Mouse (Mus musculus) spleen, adult 2 months (tissue): ENCODE data around the gene Btbd7. TPM values are rescaled to one million over a fixed set of nuclear protein-coding genes. Genes with fewer than 3 reads are reported as not detected.

Experiments
- DNase-seq, 2 experiments: peaks; one replicate each; pipeline versions ENCODE4 v3.0.0 to v3.0.0-alpha.2; 2012 to 2021; ENCODE audit warnings: low spot score in 2 of 2, low read depth in 1 of 2
- H3K27ac ChIP-seq: fragments of 200-500 bp; 2 replicates; pipeline ENCODE4 v1.5.1; 2012; ENCODE audit warnings: low read length, inconsistent platforms; ENCODE audit not compliant: insufficient read depth
- H3K27me3 ChIP-seq: fragments of 200-500 bp; 2 replicates; pipeline ENCODE4 v1.6.1; 2012; ENCODE audit warnings: mild to moderate bottlenecking, moderate library complexity, low read length, inconsistent platforms; ENCODE audit not compliant: control insufficient read depth, insufficient read depth
- H3K36me3 ChIP-seq: fragments of 200-500 bp; 2 replicates; pipeline ENCODE4 v1.6.1; 2012; ENCODE audit warnings: mild to moderate bottlenecking, low read length, inconsistent platforms; ENCODE audit not compliant: control insufficient read depth, insufficient read depth
- H3K4me1 ChIP-seq: fragments of 200-500 bp; 2 replicates; pipeline ENCODE4 v1.6.1; 2011; ENCODE audit warnings: inconsistent platforms; ENCODE audit not compliant: control insufficient read depth, insufficient read depth, insufficient read length
- H3K4me3 ChIP-seq: fragments of 200-500 bp; 2 replicates; pipeline ENCODE4 v1.5.1; 2011; ENCODE audit warnings: mild to moderate bottlenecking, inconsistent platforms; ENCODE audit not compliant: insufficient read depth, insufficient read length; ENCODE audit errors: extremely low read depth
- CTCF ChIP-seq: fragments of 200-500 bp; IDR thresholded peaks from 2 replicates; pipeline ENCODE4 v1.5.1; 2011; ENCODE audit warnings: mild to moderate bottlenecking, inconsistent platforms; ENCODE audit not compliant: insufficient read depth, insufficient read length, insufficient replicate concordance; ENCODE audit errors: extremely low read depth
- POLR2A ChIP-seq: fragments of 200-500 bp; IDR thresholded peaks from 2 replicates; pipeline ENCODE4 v1.6.1; 2011; ENCODE audit warnings: low read depth, low read length, inconsistent platforms
- WGBS: fragments of 180-500 bp; shearing (Covaris S2); methylation state at CpG from one replicate; pipeline ENCODE4 v1.1.7; 2018; 5-methylcytosine and 5-hydroxymethylcytosine counted together
- polyA plus RNA-seq: library from polyadenylated mRNA; depleted of rRNA; stranded (reverse); fragments of >200 nt; gene quantifications from 2 replicates; pipeline ENCODE4 v1.2.3, GENCODE M21; 2012

Btbd7 gene
- polyA plus RNA-seq, 1 experiment = 7.0 TPM

DNA sequence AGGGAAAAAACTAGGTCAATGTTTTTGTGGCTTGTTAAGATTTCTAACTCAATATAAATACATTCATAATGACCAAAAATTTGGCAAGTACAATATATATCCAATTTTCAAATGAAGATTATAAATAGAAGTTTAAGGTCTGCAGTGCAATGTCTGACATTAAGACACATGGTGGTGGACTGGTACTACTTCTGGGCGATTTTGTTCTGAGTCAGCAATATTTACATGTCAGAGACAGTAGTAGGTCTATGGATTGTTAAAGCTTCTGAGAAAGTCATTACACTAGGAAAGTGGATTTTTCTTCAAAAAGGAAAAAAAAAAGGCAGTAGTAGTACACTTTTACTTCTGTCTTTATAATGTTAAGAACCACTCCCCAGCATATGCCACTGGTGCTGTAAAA, 46.4 kb downstream of the Btbd7 start:
- Histone ChIP-seq H3K27me3 (no peaks in the 10 kb centered on the region), H3K4me1 (no peaks in the 10 kb centered on the region), H3K27ac (no peak overlapping the region), H3K4me3 (no peak overlapping the region), H3K36me3 (peaks cover 2% of the 10 kb centered on the region; the same call in 1 of the 2 replicates)
- no peak for TF ChIP-seq POLR2A
- TF ChIP-seq CTCF = no peak
- 85% methylated on average over 1 of the region's 1 CpGs for WGBS
- no peak for DNase-seq

- H3K27ac ChIP-seq = no peak overlapping the region
- H3K4me3 ChIP-seq = no peak overlapping the region
- no peak for TF ChIP-seq CTCF
- TF ChIP-seq POLR2A = no peak
- DNase-seq = no peak
- H3K4me1 ChIP-seq = no peaks in the 10 kb centered on the region
- 18% methylated on average over 1 of the region's 1 CpGs for WGBS
- H3K27me3 ChIP-seq = no peaks in the 10 kb centered on the region
- H3K36me3 ChIP-seq = no peaks in the 10 kb centered on the region
Observed at GRCm38 (mm10) chr12:102827119-102827518, 51.2 kb downstream of the Btbd7 start.

- no peaks in the 10 kb centered on the region for H3K4me1 ChIP-seq
- DNase-seq = no peak
- WGBS = 97% methylated on average over 1 of the region's 1 CpGs
- H3K27ac ChIP-seq = no peak overlapping the region
- no peaks in the 10 kb centered on the region for H3K36me3 ChIP-seq
- no peak for TF ChIP-seq POLR2A
- TF ChIP-seq CTCF = no peak
- H3K27me3 ChIP-seq = no peaks in the 10 kb centered on the region
- no peak overlapping the region for H3K4me3 ChIP-seq
Observed at GRCm38 (mm10) chr12:102826399-102826798, 51.9 kb downstream of the Btbd7 start.

- Histone ChIP-seq H3K27ac (no peak overlapping the region), H3K27me3 (no peaks in the 10 kb centered on the region), H3K4me3 (no peak overlapping the region), H3K36me3 (peaks cover 6% of the 10 kb centered on the region), H3K4me1 (no peaks in the 10 kb centered on the region; the same call in 1 of the 2 replicates)
- WGBS = 89% methylated on average over 1 of the region's 1 CpGs
- TF ChIP-seq POLR2A = no peak
- TF ChIP-seq CTCF = no peak
- no peak for DNase-seq
Observed at GRCm38 (mm10) chr12:102814858-102815257, 63.4 kb downstream of the Btbd7 start.

DNA sequence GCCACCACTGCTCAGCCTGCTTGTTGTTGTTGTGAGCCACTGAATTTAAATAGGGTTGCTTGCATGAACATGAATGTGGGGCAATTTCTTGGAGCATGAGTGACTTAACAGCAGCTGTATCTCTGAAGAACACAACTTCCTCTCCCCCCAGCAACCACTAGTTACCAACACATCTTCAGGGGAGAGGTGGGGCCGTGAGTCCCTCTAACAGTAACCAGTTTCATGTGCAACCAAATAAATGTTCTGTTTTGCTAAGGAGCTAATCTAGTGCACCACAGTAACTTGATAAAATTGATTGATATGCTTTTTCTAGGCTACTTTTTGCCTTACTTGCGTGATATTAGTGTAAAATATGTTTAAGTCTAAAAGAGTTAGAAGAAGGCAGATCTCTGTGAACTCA, 78.7 kb downstream of the Btbd7 start:
- DNase-seq = no peak
- Histone ChIP-seq H3K27me3 (no peaks in the 10 kb centered on the region), H3K4me1 (no peaks in the 10 kb centered on the region), H3K4me3 (no peak overlapping the region), H3K27ac (no peak overlapping the region), H3K36me3 (peaks cover 10% of the 10 kb centered on the region)
- WGBS = 78% methylated on average over 2 of the region's 2 CpGs
- TF ChIP-seq CTCF (no peak), POLR2A (no peak)

- 89% methylated on average over 7 of the region's 7 CpGs for whole genome bisulfite sequencing
- H3K4me1 ChIP-seq = no peaks in the 10 kb centered on the region
- no peak for TF ChIP-seq CTCF
- no peak for TF ChIP-seq POLR2A
- H3K36me3 ChIP-seq = peaks cover 41% of the 10 kb centered on the region
- DNase-seq = no peak
- H3K27ac ChIP-seq = no peak overlapping the region
- no peak overlapping the region for H3K4me3 ChIP-seq
- H3K27me3 ChIP-seq = no peaks in the 10 kb centered on the region
Observed at GRCm38 (mm10) chr12:102787927-102788326, 90.3 kb downstream of the Btbd7 start.

- no peaks in the 10 kb centered on the region for H3K27me3 ChIP-seq
- 89% methylated on average over 5 of the region's 5 CpGs for WGBS
- no peaks in the 10 kb centered on the region for H3K4me1 ChIP-seq
- DNase-seq = no peak
- peaks cover 32% of the 10 kb centered on the region for H3K36me3 ChIP-seq
- H3K27ac ChIP-seq = no peak overlapping the region
- TF ChIP-seq CTCF (no peak), POLR2A (no peak)
- no peak overlapping the region for H3K4me3 ChIP-seq
Observed at GRCm38 (mm10) chr12:102785593-102785985, 92.7 kb downstream of the Btbd7 start.
